Mouse (Mus musculus): ENCODE results near the gene Hps4.

- TF ChIP-seq CHD2 (IDR thresholded peaks at IDR 0.05; ENCODE audit: low read depth, low read length) (no peak), ZC3H11A (IDR thresholded peaks at IDR 0.05; ENCODE audit: borderline replicate concordance, low read depth, low read length) (no peak)
These were observed 25.6 kb upstream of the Hps4 start for GRCm38 (mm10) chr5:112317328-112317727.

All from ES-E14 (cell line).